Mouse (Mus musculus) right cerebral cortex, postnatal 25 days (tissue): ENCODE results near the gene Gfer.

ENCODE experiments used
- DNase-seq: peaks from one replicate; pipeline ENCODE4 v3.0.0; 2022

The Gfer gene

DNA sequence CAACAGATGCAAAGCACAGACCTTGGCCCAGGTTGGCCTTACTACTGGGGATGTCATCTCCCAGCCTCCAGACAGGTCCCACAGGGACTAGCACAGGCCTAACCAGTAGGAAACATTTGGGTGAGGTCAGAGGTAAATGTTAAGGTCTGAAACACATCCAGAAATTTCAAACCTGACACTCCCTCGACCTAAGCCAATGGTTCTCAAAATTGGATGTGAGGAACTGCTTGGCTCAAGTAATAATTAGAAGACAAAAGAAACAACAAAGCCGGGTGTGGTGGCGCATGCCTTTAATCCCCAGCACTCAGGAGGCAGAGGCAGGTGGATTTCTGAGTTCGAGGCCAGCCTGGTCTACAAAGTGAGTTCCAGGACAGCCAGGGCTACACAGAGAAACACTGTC is 49.6 kb downstream of the Gfer start:
- DNase-seq, result no peak

GRCm38 (mm10) chr17:24645916-24646315 is 50.0 kb downstream of the Gfer start:
- no peak for DNase-seq

- no peak for DNase-seq
Observed at GRCm38 (mm10) chr17:24644875-24645721, 50.9 kb downstream of the Gfer start.

- DNase-seq, result no peak
Observed at GRCm38 (mm10) chr17:24644030-24644715, 51.8 kb downstream of the Gfer start.
